Mouse (Mus musculus) MEL (cell line): ENCODE data around the gene Tnni1.

Experiments
- CTCF ChIP-seq, 3 experiments: IDR thresholded peaks in 2 of 3; conservative IDR thresholded peaks in 1 of 3; 2 replicates each; pipeline ENCODE4 v1.5.1; 2011 to 2012; ENCODE audit warnings: low read length in 3 of 3, low read depth in 2 of 3, mild to moderate bottlenecking in 2 of 3, improper control_type of control experiment in 1 of 3, inconsistent platforms in 1 of 3, mixed read lengths in 1 of 3, moderate library complexity in 1 of 3; ENCODE audit not compliant: control insufficient read depth in 1 of 3, insufficient read depth in 1 of 3, poor library complexity in 1 of 3, severe bottlenecking in 1 of 3
- ELF1 ChIP-seq: IDR thresholded peaks from 2 replicates; pipeline ENCODE4 v1.6.1; 2014; ENCODE audit warnings: low read depth, mild to moderate bottlenecking, inconsistent platforms, low read length, improper control_type of control experiment, moderate library complexity
- POLR2A ChIP-seq, 2 experiments: IDR thresholded peaks; 2 replicates each; pipeline ENCODE4 v1.6.1; 2011 to 2012; ENCODE audit warnings: low read length in 2 of 2, mild to moderate bottlenecking in 2 of 2, control low read depth in 1 of 2, improper control_type of control experiment in 1 of 2, low read depth in 1 of 2, moderate library complexity in 1 of 2; ENCODE audit not compliant: control insufficient read depth in 1 of 2, insufficient read depth in 1 of 2, poor library complexity in 1 of 2
- TCF12 ChIP-seq: IDR thresholded peaks from 2 replicates; pipeline ENCODE4 v1.6.1; 2014; ENCODE audit warnings: low read depth, mild to moderate bottlenecking, inconsistent platforms, low read length, improper control_type of control experiment, moderate library complexity
- UBTF ChIP-seq: IDR thresholded peaks from 2 replicates; pipeline ENCODE4 v1.6.1; 2012; ENCODE audit warnings: low read depth, mild to moderate bottlenecking, inconsistent platforms, low read length, improper control_type of control experiment, moderate library complexity, borderline replicate concordance; ENCODE audit not compliant: insufficient read depth

- TF ChIP-seq CTCF (IDR thresholded peaks at IDR 0.05 in 2 of 3, conservative IDR thresholded peaks at IDR 0.05 in 1 of 3; ENCODE audit: control insufficient read depth in 1 of 3, insufficient read depth in 1 of 3, low read depth in 2 of 3, low read length in 3 of 3, poor library complexity in 1 of 3, severe bottlenecking in 1 of 3) (no peak), POLR2A (IDR thresholded peaks at IDR 0.05; ENCODE audit: control insufficient read depth in 1 of 2, insufficient read depth in 1 of 2, low read depth in 1 of 2, low read length in 2 of 2, poor library complexity in 1 of 2) (no peak), TCF12 (no peak), UBTF (no peak), ELF1 (no peak)
Observed at GRCm38 (mm10) chr1:135817595-135817994, 38.4 kb downstream of the Tnni1 start.
